Mouse (Mus musculus) heart, postnatal 4 days (tissue): ENCODE measurements around the gene Olfr71. TPM values are rescaled to one million over a fixed set of nuclear protein-coding genes. Genes with fewer than 3 reads are reported as not detected.

Experiments used
- DNase-seq: peaks from one replicate; pipeline ENCODE4 v3.0.0; 2021
- total RNA-seq, 2 experiments: library from RNA; stranded (reverse); gene quantifications; 2 replicates each; pipeline ENCODE4 v1.2.3; 2021

Gene Olfr71
- total RNA-seq, result not detected

GRCm38 (mm10) chr4:43709869-43710268, at the start of gene Olfr71:
Gene Olfr71, minus strand, starts transcription at chr4:43710255.
- DNase-seq, result no peak

DNA sequence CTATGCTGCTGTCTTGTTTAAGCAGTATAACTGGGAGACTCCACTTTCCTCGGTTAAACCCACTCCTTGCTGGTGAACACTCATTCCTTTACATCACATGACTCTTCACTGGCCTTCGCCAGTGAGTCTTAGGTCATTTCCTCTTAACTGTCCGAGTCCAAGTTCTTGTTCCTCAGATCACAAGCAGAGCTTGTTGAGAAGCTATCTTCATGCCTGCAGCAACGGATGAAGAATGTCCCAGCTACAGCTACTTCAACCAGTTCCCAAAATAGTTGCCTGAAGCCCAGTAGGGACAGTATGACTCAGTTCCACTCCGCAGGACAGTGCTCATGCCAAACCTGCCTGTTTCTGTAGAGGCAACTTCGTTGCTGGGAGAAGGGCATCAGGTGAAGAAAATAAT, 47.2 kb upstream of the Olfr71 start:
- DNase-seq, result peak; percentile 28

- no peak for DNase-seq
These were observed 35.1 kb upstream of the Olfr71 start for GRCm38 (mm10) chr4:43745187-43745586.

- no peak for DNase-seq
These were observed 33.0 kb upstream of the Olfr71 start for GRCm38 (mm10) chr4:43743099-43743498.

GRCm38 (mm10) chr4:43742637-43743036, 32.6 kb upstream of the Olfr71 start:
- no peak for DNase-seq

GRCm38 (mm10) chr4:43741526-43741925, 31.5 kb upstream of the Olfr71 start:
- DNase-seq, result no peak

GRCm38 (mm10) chr4:43738989-43739674, 29.1 kb upstream of the Olfr71 start:
- no peak for DNase-seq

DNA sequence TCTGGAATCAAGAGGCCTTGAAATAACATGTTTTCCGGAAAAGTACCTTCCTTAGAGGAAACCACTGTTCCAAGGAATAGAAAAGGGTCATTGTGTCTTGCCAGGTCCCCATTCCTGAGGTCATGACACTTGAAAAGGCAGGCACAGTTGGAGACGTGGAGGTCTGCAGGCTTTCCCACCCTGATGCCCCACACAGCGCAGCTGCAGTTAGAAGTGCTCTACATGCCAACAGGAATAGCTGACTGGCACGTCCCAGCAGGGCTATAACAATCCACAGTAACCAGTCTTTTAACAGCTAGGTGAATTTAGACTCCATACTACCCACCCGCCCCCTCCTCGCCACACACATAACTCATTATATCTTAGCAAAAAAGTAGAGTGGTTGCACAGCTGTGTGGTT, 27.1 kb upstream of the Olfr71 start:
- DNase-seq, result no peak

DNA sequence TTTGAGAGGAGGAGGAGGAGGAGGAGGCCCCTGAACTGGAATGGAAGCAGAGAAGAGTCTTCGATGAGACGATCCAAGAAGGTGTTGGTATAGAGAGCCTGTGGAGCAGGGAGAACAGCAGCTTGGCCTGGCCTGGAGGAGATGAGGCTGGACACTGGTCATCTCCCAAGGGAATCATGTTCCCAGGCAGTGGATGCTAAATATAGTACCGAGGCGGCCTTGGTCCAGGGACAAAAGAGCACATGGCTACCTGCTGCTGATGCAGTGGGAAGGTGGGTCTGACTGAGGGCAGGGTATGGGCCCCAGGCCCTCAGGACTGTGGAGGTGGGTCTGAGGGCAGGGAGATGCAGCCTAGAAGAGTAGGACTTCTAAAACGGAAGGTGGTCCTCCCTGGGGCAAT, 23.1 kb upstream of the Olfr71 start:
- no peak for DNase-seq

GRCm38 (mm10) chr4:43732171-43732570, 22.1 kb upstream of the Olfr71 start:
- DNase-seq, result no peak

GRCm38 (mm10) chr4:43730750-43731297, 20.8 kb upstream of the Olfr71 start:
- peak; percentile 29 for DNase-seq

DNA sequence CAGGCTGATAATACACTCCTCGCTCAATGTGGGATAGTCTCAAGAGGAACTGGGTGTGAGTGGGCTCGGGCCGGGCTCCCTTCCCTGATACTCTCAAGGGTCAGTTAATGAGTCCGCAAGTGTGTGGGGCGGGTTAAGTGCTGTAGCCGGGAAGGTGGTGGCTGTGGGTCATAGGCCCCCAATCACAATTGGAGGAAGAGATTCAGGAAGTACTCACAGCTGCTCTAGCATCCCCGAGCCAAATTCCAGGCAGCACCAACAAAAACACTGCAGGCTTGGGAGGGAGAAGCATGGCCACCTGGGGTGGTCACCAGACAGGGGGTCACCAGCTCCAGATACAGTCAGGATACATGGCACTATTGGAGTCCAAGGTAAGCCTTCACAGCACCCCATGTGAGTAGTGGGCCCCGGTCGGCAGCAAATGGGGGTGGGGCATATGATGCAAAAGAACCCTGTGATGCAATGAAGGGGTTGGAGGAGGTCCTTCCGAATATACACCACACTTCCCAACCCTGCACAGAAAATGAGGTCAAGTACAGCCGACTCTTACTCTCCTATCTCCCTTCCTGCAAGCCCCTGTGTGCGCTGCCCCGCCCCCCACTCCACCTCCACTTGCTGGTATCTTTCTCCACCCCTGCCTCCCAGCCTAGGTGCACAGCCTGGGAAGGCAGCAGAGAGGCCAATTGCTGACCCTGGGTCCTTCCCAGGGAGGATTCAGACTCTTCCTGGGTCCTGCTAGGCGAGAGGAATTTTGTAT, 19.9 kb upstream of the Olfr71 start, which contains the start of gene Spaar:
TSS of gene Spaar (plus strand) at position 241 of the 757 bp plus-strand sequence.
- peak; percentile 73 for DNase-seq

- no peak for DNase-seq
These were observed 19.1 kb upstream of the Olfr71 start for GRCm38 (mm10) chr4:43729126-43729525.

DNA sequence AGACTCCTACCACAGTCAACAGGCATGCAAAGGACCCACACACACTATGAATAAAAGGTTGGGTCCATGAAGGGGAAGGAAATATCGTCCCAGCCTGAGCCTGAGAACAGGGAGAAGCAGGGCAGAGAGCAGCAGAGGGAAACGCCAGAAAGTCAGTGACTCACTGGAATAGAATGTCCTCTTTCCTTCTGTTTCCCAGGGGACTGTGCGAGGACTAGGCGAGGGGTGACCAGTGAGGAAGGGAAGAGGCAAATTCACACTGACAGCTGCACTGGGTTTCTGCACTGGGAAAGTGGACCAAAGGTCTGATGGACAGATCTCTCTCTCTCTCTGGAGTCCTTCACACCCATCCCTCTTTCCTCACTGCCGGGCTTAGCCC, 18.5 kb upstream of the Olfr71 start:
- peak; percentile 73 for DNase-seq

GRCm38 (mm10) chr4:43727718-43728575, 17.9 kb upstream of the Olfr71 start:
- DNase-seq, result no peak

GRCm38 (mm10) chr4:43726995-43727394, 16.9 kb upstream of the Olfr71 start, which contains the start of gene Hrct1:
Gene Hrct1, plus strand, starts transcription at chr4:43727188.
- peak; percentile 84 for DNase-seq

DNA sequence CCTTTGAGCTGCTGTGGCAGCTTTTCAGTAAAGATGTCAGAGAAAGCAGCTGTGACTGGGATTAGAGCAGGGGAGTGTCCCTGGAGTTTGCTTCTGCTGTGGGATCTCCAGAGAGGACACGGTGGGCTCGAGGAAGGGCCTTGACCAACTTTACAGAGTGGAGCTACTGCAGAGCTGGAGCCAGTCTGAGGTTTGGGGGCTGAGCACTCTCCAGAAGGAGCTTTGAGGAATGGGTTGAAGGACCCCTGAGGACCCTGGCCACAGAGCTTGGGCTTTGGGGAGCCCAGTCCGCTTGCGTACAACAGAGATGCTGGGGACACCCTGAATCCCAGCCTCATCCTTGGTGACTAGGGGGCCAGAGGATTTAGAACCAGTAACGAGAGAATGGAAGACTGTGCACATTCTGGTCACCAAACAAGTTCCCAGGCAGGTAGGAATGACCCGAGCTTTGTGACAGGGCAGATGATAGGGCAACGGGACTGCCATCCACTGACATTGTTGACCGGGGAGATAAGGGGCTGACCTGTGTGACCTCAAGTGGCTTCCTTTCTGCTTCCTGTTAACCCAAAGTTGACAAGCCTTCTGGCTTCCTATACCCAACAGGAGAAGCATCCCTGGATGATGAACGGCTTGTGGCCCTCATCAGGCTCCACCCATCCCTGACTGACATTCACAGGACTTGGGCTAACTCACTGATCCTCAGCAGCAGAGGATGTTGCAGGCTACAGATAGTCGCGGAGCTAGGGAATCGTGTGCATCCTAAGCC, 16.4 kb upstream of the Olfr71 start:
- DNase-seq, result peak; percentile 42

DNA sequence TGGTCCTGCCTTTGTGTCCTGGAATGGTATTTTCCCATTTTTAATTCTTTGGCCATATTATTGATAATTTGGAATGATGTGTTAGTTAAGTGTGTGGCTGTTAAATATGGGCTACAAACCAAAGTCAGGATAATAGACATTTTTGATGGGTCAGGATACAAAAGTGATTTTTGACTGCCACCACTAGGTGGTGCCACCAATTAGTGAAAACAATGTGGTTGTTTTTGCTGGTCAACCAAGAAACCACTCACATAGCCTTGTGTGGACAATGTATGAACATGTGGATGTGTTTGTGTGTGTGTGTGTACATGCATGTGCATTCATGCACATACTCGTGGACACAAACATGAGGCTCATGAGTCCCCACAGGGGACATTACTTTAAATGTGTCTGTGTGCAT, 14.7 kb upstream of the Olfr71 start:
- DNase-seq, result peak; percentile 80

- no peak for DNase-seq
These were observed 12.1 kb upstream of the Olfr71 start for GRCm38 (mm10) chr4:43722191-43722590.

GRCm38 (mm10) chr4:43720491-43721228, 10.6 kb upstream of the Olfr71 start:
- no peak for DNase-seq

- no peak for DNase-seq
These were observed 3.7 kb upstream of the Olfr71 start for GRCm38 (mm10) chr4:43713652-43714219.
